Mouse (Mus musculus): ENCODE results near the gene Cd44. TPM values are rescaled to one million over a fixed set of nuclear protein-coding genes. Genes with fewer than 3 reads are reported as not detected.

Cd44 gene
- total RNA-seq, 4 experiments from 2014 or later, result 38.3 to 83.6 (median 56.9) TPM

- peak; percentile 17 for DNase-seq
Observed at GRCm38 (mm10) chr2:102815289-102815809, 86.1 kb downstream of the Cd44 start.

- no peak for DNase-seq
Observed at GRCm38 (mm10) chr2:102812756-102813155, 88.7 kb downstream of the Cd44 start.

DNA sequence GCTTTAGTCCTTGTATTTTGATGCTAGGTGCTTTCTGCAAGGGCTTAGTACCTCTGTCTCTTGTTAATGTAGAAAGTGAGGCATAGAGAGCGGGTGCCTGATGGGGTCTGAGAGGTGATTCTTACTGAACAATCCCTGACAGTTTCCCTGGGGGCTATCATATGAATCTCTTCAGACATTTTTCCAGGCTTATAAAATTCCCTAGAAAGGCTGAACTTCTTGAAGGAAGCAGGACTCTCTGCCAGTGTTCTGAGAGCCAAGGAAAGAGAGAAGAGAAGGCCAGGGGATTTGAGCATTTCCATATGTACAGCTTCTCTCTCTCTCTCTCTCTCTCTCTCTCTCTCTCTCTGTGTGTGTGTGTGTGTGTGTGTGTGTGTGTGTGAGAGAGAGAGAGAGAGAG lies 92.0 kb downstream of the Cd44 start:
- DNase-seq, result no peak

DNA sequence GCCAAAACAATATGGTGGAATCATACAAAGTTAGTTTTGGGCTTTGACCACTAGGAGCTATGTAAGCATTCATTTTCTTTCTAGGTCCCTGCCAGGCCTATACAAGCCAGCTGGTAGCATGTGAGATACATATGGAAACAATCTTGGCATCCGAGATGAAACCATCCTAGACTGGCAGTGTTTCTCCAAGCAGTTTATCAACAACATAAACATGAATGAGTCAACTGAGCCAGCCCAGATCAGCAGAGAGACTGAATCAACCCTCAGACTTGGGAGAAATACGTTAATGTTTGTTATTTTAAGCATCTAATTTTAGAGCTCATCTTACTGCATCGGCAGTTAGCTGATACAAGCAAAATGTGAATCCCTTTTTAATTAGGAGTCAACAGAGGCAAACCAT lies 93.8 kb downstream of the Cd44 start:
- no peak for DNase-seq

GRCm38 (mm10) chr2:102805761-102806496 lies 95.5 kb downstream of the Cd44 start:
- DNase-seq, result no peak

GRCm38 (mm10) chr2:102805283-102805682 lies 96.2 kb downstream of the Cd44 start:
- no peak for DNase-seq

GRCm38 (mm10) chr2:102804109-102804508 lies 97.4 kb downstream of the Cd44 start:
- no peak for DNase-seq

GRCm38 (mm10) chr2:102801899-102802298 lies 99.6 kb downstream of the Cd44 start:
- DNase-seq, result no peak

- DNase-seq, result no peak
Observed at GRCm38 (mm10) chr2:102798149-102798548, 103.3 kb downstream of the Cd44 start.

DNA sequence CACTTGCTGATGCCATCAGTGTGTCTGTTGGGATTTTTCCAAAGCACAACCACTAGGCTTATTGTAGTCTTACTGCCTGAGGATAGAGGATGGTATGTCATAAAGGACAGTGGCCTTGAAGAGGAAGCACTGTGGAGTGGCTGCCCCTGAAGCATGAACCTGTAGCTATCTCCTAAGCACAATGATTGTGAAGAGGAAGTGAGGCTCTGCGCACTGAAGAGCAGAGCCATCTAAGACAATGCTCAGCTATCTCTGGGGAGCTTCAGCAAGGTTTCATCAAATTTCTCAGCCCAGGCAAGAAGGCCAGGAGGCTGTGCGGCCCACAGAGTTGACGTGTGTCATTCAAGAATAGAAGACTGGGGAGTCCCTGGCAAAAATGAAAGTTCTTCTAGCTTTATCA lies 106.4 kb downstream of the Cd44 start:
- DNase-seq, result no peak

DNA sequence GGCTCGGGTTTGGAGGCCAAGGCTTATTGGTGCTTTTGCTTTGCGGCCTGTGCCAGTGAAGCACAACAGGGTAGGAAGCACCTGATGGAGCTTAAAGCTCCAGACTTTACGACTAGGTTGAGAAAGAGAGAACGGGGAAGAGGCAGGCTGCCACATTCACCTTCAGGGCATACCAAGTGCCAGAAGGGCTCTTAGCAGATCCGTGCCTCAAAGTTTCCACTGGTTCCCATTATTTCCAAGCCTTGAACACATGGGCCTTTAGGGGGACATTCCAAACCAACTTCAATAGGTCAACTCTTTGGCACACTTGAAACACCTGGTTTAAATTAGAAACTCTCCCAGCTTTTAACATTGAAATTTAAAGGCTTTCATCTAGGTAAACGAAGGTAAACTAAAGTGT lies 108.7 kb downstream of the Cd44 start:
- no peak for DNase-seq

- no peak for DNase-seq
Observed at GRCm38 (mm10) chr2:102791641-102792040, 109.8 kb downstream of the Cd44 start.

DNA sequence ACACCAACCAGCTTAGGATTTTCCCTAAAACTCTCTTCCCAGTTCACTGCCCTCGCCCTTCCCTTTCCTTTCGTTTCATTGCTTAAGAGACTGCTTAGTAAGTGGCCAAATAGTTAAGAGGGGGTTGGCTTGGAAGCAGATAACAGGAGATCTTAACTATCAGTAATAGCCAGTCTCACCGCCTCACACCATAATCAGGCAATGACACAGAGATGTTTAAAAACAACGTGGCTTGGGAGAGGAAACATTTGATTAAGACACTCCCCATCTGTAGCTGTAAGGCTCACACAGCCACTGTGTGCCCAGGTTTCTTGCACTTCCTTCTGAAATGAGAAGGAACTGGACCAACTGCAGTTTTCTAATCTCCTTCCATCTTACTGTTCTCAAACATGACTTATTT lies 115.8 kb downstream of the Cd44 start:
- DNase-seq, result no peak

DNA sequence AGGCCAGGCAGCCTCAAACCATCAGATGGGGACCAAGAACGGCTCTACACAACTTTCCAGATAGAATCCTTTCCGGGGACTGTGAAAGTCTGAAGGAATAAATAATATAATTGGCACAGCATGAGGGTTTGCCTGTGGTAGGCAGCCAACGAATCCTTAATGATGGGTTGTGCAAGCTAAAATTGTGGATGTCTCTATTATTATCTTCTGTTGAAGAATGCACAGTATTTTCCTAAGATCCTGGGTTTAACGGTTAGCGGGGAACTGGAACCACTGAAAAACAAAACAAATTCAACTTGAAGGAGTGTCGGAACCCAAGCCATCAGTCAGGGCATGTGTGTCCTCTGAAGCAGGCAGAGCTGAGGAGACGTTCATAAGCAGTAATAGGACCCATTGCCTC lies 118.7 kb downstream of the Cd44 start:
- no peak for DNase-seq

- peak; percentile 50 for DNase-seq
Observed at GRCm38 (mm10) chr2:102778208-102778607, 123.3 kb downstream of the Cd44 start.

GRCm38 (mm10) chr2:102775561-102775960 lies 125.9 kb downstream of the Cd44 start:
- no peak for DNase-seq

DNA sequence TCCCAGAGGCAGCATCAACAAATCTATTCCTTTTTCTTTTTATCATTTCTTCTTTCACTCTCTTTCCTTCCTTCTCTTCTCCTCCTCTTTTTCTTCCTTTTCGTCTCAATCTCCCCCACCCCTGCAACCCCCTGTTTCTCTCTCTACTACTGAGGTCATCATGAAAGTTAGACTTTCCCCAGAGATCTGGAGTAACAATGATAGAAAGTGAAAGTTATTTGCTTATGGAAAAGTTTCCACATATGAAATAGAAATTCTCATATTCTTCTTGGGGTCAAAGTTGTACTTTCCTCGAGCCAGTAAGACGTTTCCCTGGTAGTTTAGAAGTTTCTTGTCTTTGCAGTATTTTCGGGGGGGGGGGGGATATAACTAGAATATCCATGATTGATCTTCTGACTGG lies 126.8 kb downstream of the Cd44 start:
- DNase-seq, result no peak

DNA sequence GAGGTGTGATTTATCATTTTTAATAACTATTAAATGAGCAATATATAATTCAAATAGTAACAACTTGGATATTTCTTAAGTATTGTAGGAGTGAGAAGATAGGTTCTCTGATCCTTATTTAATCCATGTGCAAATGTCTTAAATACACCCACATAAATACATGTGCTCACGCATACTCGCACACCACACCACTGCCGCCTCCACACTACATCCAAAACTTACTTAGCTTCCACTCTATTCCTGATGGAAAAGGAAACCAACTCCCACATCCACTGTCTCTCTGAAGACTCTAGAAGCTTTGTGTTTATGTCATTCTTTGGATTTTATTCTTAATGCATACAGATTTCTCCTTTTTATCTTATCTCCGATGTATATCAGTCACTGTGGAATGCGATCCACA lies 129.2 kb downstream of the Cd44 start:
- no peak for DNase-seq

DNA sequence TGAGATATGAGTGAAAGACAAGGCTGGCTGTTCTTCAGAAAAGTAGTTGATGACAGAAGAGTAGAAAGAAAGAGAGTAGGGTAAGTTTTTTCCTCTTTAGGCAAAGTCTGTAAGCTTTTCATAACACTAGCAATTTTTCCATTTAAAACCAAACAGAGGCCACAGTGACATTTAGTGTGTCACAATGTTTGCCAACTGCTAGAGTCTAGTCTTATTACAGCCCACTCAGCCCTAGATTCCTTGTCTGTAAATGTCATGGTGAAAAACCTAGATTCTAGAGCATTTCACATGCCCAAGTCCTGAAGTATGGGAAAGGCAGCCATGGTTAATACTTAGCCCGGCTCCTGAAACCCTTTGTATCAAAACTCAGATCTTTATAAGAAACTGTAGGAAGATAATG lies 130.2 kb downstream of the Cd44 start:
- no peak for DNase-seq

DNA sequence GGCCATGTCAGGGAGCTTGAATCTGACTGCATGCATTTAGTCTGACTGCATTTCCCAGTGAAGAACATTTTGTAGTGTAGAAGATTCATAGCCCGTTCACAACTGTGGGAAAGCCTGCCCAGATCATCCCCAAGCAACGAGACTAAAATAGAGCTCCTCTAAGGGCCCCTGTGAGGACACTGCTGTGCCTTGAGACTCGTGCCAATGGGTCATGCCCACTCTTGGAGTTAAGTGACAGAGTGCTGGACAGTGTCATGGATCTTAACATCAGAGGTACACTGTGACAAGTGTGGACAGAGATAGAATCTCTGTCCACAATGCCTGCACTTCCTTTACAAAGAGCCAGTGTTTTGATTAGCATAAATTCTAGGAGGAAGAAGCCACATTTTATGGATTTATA lies 133.2 kb downstream of the Cd44 start:
- DNase-seq, result no peak

GRCm38 (mm10) chr2:102764602-102765374 lies 136.7 kb downstream of the Cd44 start:
- DNase-seq, result peak; percentile 28

- DNase-seq, result no peak
Observed at GRCm38 (mm10) chr2:102763991-102764390, 137.5 kb downstream of the Cd44 start.

GRCm38 (mm10) chr2:102763176-102763575 lies 138.3 kb downstream of the Cd44 start:
- DNase-seq, result no peak

All from adrenal gland, adult 8-10 months (tissue).